Mouse (Mus musculus): ENCODE results near the gene Tom1l2.

- TF ChIP-seq CTCF (conservative IDR thresholded peaks at IDR 0.05; ENCODE audit: low read length) (peak; percentile 74), NANOG (IDR thresholded peaks at IDR 0.05; ENCODE audit: borderline replicate concordance, low read length) (no peak)
Measured at GRCm38 (mm10) chr11:60195108-60195507, 157.6 kb downstream of the Tom1l2 start.
